Comparison of ENCODE assay signal across 35 mouse cellular contexts in genomic region chr5:65934783-65935182, GRCm38 (mm10). TPM values are rescaled to one million over a fixed set of nuclear protein-coding genes. Genes with fewer than 3 reads are reported as not detected.
A peak's percentile ranks its signal among the peaks of the same experiment; 100 is the strongest.
DNase-seq lines count a peak whose midpoint lies in the region; TF ChIP-seq lines count a peak whose summit lies in the region.
"Had no signal": no experiment of that assay in that cellular context is flagged by ENCODE, and none has a peak within 500 bp of the region (broad histone marks: within the 10 kb centered on the region; RNA-seq: fewer than 3 reads in every experiment).

Chrna9 (plus strand) TSS chr5:65934921.

- peak; percentile 76 for TF ChIP-seq POLR2A in thymus, adult 2 months (IDR thresholded peaks at IDR 0.05; ENCODE audit: control insufficient read depth, extremely low read depth, insufficient read depth, low read length, poor library complexity)

- no peak for DNase-seq in gastrocnemius, postnatal 36 days
- no peak for DNase-seq in gastrocnemius, postnatal 10 days
- peak; percentile 49 for DNase-seq in A20 (ENCODE audit: low read depth, low spot score)
- peak; percentile 72 for DNase-seq in thymus, adult 2 months
- DNase-seq in thymus, postnatal 36 days = peak; percentile 62 to 79
- no peak for DNase-seq in urinary bladder, postnatal 4 days (ENCODE audit: low spot score in 2 of 2)
- DNase-seq in kidney, adult 11 months = no peak
- DNase-seq: adrenal gland, postnatal 14 days; cerebellum, adult 11 months; cerebellum, adult 9-11 months; embryo, embryonic 11 days; heart, postnatal 4 days; kidney, adult 9 months; kidney, postnatal 10 days; layer of hippocampus, adult 9-11 months; liver; lung, adult 2 months; lung, postnatal 10 days; retina, postnatal 1 day; right cerebral cortex, postnatal 14 days had no signal

- H3K4me1 ChIP-seq in thymus, adult 2 months (replicated peaks; ENCODE audit: control insufficient read depth, insufficient read depth, low read length) = peaks cover 31% of the 10 kb centered on the region
- H3K4me1 ChIP-seq: embryonic facial prominence, embryonic 12.5 days; hindbrain, embryonic 13.5 days; midbrain, embryonic 13.5 days; neural tube, embryonic 13.5 days had no signal

- intact Hi-C loops in gastrocnemius, postnatal 36 days (cut with DNase I) = no loop called here

- H3K36me3 ChIP-seq in thymus, adult 2 months (ENCODE audit: control insufficient read depth, insufficient read depth, low read length) = no peaks in the 10 kb centered on the region
- H3K36me3 ChIP-seq: embryonic facial prominence, embryonic 12.5 days; forebrain, embryonic 10.5 days; hindbrain, embryonic 13.5 days; midbrain, embryonic 13.5 days; neural tube, embryonic 13.5 days had no signal

- H3K27me3 ChIP-seq in thymus, adult 2 months (ENCODE audit: control insufficient read depth, insufficient read depth, low read length) = no peaks in the 10 kb centered on the region
- H3K27me3 ChIP-seq: embryonic facial prominence, embryonic 12.5 days; hindbrain, embryonic 13.5 days; midbrain, embryonic 13.5 days; neural tube, embryonic 13.5 days had no signal

- WGBS in thymus, adult 2 months = 6% methylated on average over 5 of the region's 5 CpGs

- no peak for TF ChIP-seq CTCF in thymus, adult 2 months (IDR thresholded peaks at IDR 0.05; ENCODE audit: borderline replicate concordance, control insufficient read depth, extremely low read depth, insufficient read depth, low read length, poor library complexity)

- H3K4me3 ChIP-seq in thymus, adult 2 months (ENCODE audit: control insufficient read depth, insufficient read depth, low read length) = peak within 1 kb of the TSS; percentile 80
- H3K4me3 ChIP-seq: embryonic facial prominence, embryonic 12.5 days; forebrain, embryonic 10.5 days; hindbrain, embryonic 13.5 days; midbrain, embryonic 13.5 days; neural tube, embryonic 13.5 days had no signal

- H3K27ac ChIP-seq in thymus, adult 2 months (ENCODE audit: control insufficient read depth, insufficient read depth, low read length) = peak within 1 kb of the TSS; percentile 100
- H3K27ac ChIP-seq: embryonic facial prominence, embryonic 12.5 days; forebrain, embryonic 10.5 days; hindbrain, embryonic 13.5 days; liver, embryonic 14.5 days; macrophage; midbrain, embryonic 13.5 days; neural tube, embryonic 13.5 days; stomach, postnatal 0 days had no signal

RNA-seq across cellular contexts. Expression of gene Chrna9, which starts in this region (rescaled TPM):
- 10 to 100 TPM; 12.6 to 19.5 TPM for total RNA-seq in gastrocnemius, postnatal 36 days (2021)
- 10 to 100 TPM in 1 of 2 experiments, 1 to 10 TPM in 1; 7.2 to 16.1 TPM for total RNA-seq in gastrocnemius, postnatal 10 days (2021)
- polyA plus RNA-seq in thymus, adult 2 months (2012; rRNA removed) = 212 and 251 TPM in 2 replicates
- total RNA-seq: left cerebral cortex, adult 18-20 months; left cerebral cortex, postnatal 14 days; megakaryocyte-erythroid progenitor cell, adult 5-6 weeks had no signal
- polyA plus RNA-seq: forebrain, embryonic 10.5 days; forebrain, embryonic 16.5 days; gonadal fat pad, adult 2 months; heart, embryonic 14.5 days; hindbrain, embryonic 13.5 days; intestine, embryonic 16.5 days; liver, embryonic 14.5 days; macrophage; midbrain, embryonic 13.5 days; neural tube, embryonic 13.5 days; stomach, postnatal 0 days had no signal

Comparison
In these comparisons a context has a peak if more than half of its experiments do, and no peak if none do; other contexts are left out.
1. DNase-seq: peak in A20 (single experiment), thymus, adult 2 months (single experiment) and thymus, postnatal 36 days (2 of 2); none in gastrocnemius, postnatal 36 days (0 of 2), gastrocnemius, postnatal 10 days (single experiment), urinary bladder, postnatal 4 days (0 of 2) and kidney, adult 11 months (single experiment).